Mouse (Mus musculus) MEL (cell line): ENCODE measurements around the gene Masp1. TPM values are rescaled to one million over a fixed set of nuclear protein-coding genes. Genes with fewer than 3 reads are reported as not detected.

Experiments
- DNase-seq: peaks from one replicate; pipeline ENCODE4 v3.0.0; 2011; ENCODE audit warnings: low read depth, low spot score
- H3K27ac ChIP-seq: 2 replicates; pipeline ENCODE4 v1.5.1; 2012; ENCODE audit warnings: low read depth, mild to moderate bottlenecking, control low read depth, low read length, moderate library complexity; ENCODE audit not compliant: control insufficient read depth
- H3K27me3 ChIP-seq, 2 experiments: fragments of 150-350 bp in 1 of 2; sonication (generic) in 1 of 2; 2 replicates each; pipeline ENCODE4 v1.6.1; 2012; ENCODE audit warnings: low read length in 2 of 2, mild to moderate bottlenecking in 2 of 2, improper control_type of control experiment in 1 of 2, moderate library complexity in 1 of 2; ENCODE audit not compliant: insufficient read depth in 2 of 2, control insufficient read depth in 1 of 2
- H3K36me3 ChIP-seq, 2 experiments: 2 replicates each; pipeline ENCODE4 v1.6.1; 2012 to 2014; ENCODE audit warnings: low read length in 2 of 2, improper control_type of control experiment in 1 of 2, inconsistent platforms in 1 of 2, mild to moderate bottlenecking in 1 of 2; ENCODE audit not compliant: insufficient read depth in 2 of 2, control insufficient read depth in 1 of 2
- H3K4me1 ChIP-seq, 2 experiments: fragments of 150-350 bp in 1 of 2; sonication (generic) in 1 of 2; 2 replicates each; pipeline ENCODE4 v1.6.1; 2012; ENCODE audit warnings: low read length in 2 of 2, improper control_type of control experiment in 1 of 2, mild to moderate bottlenecking in 1 of 2; ENCODE audit not compliant: insufficient read depth in 2 of 2, control insufficient read depth in 1 of 2
- H3K4me3 ChIP-seq, 2 experiments: fragments of 150-350 bp in 1 of 2; sonication (generic) in 1 of 2; 2 replicates each; pipeline ENCODE4 v1.5.1; 2012; ENCODE audit warnings: low read depth in 2 of 2, low read length in 2 of 2, mild to moderate bottlenecking in 2 of 2, moderate library complexity in 2 of 2, control low read depth in 1 of 2, improper control_type of control experiment in 1 of 2; ENCODE audit not compliant: control insufficient read depth in 1 of 2, insufficient read depth in 1 of 2
- H3K79me2 ChIP-seq: 2 replicates; pipeline ENCODE4 v1.6.1; 2012; ENCODE audit warnings: mild to moderate bottlenecking, low read length, moderate library complexity; ENCODE audit not compliant: control insufficient read depth, poor library complexity, insufficient read depth
- H3K9ac ChIP-seq: 2 replicates; pipeline ENCODE4 v1.6.1; 2012; ENCODE audit warnings: low read depth, mild to moderate bottlenecking, control low read depth, low read length, moderate library complexity; ENCODE audit not compliant: control insufficient read depth, poor library complexity, severe bottlenecking
- H3K9me3 ChIP-seq: fragments of 150-350 bp; sonication (generic); replicated peaks from 2 replicates; pipeline ENCODE4 v1.6.1; 2012; ENCODE audit warnings: mild to moderate bottlenecking, low read length, improper control_type of control experiment, moderate library complexity; ENCODE audit not compliant: insufficient read depth
- CHD1 ChIP-seq: IDR thresholded peaks from 2 replicates; pipeline ENCODE4 v1.6.1; 2012; ENCODE audit warnings: low read depth, mild to moderate bottlenecking, inconsistent platforms, low read length, improper control_type of control experiment
- E2F4 ChIP-seq: IDR thresholded peaks from 2 replicates; pipeline ENCODE4 v1.6.1; 2011; ENCODE audit warnings: low read depth, low read length, improper control_type of control experiment, borderline replicate concordance
- JUND ChIP-seq: IDR thresholded peaks from 2 replicates; pipeline ENCODE4 v1.6.1; 2011; ENCODE audit warnings: low read depth, mild to moderate bottlenecking, improper control_type of control experiment, low read length
- KAT2A ChIP-seq: conservative IDR thresholded peaks from 2 replicates; pipeline ENCODE4 v1.6.1; 2012; ENCODE audit warnings: low read depth, low read length, improper control_type of control experiment, inconsistent platforms
- MAX ChIP-seq: IDR thresholded peaks from 2 replicates; pipeline ENCODE4 v1.6.1; 2011; ENCODE audit warnings: low read length, improper control_type of control experiment
- MAZ ChIP-seq: IDR thresholded peaks from 2 replicates; pipeline ENCODE4 v1.6.1; 2012; ENCODE audit warnings: low read depth, mild to moderate bottlenecking, inconsistent platforms, low read length, improper control_type of control experiment
- MEF2A ChIP-seq: IDR thresholded peaks from 2 replicates; pipeline ENCODE4 v1.6.1; 2014; ENCODE audit warnings: low read depth, mild to moderate bottlenecking, inconsistent platforms, low read length, improper control_type of control experiment; ENCODE audit not compliant: poor library complexity, insufficient replicate concordance, severe bottlenecking; ENCODE audit errors: extremely low read depth
- MYC ChIP-seq: IDR thresholded peaks from 2 replicates; pipeline ENCODE4 v1.6.1; 2011; ENCODE audit warnings: low read depth, mild to moderate bottlenecking, low read length, improper control_type of control experiment, moderate library complexity
- NELFE ChIP-seq: IDR thresholded peaks from 2 replicates; pipeline ENCODE4 v1.6.1; 2011; ENCODE audit warnings: low read depth, low read length, improper control_type of control experiment
- POLR2A ChIP-seq, 2 experiments: IDR thresholded peaks; 2 replicates each; pipeline ENCODE4 v1.6.1; 2011 to 2012; ENCODE audit warnings: low read length in 2 of 2, mild to moderate bottlenecking in 2 of 2, control low read depth in 1 of 2, improper control_type of control experiment in 1 of 2, low read depth in 1 of 2, moderate library complexity in 1 of 2; ENCODE audit not compliant: control insufficient read depth in 1 of 2, insufficient read depth in 1 of 2, poor library complexity in 1 of 2
- POLR2AphosphoS2 ChIP-seq: IDR thresholded peaks from 2 replicates; pipeline ENCODE4 v1.6.1; 2011; ENCODE audit warnings: low read length, improper control_type of control experiment
- RAD21 ChIP-seq: IDR thresholded peaks from 2 replicates; pipeline ENCODE4 v1.6.1; 2011; ENCODE audit warnings: mild to moderate bottlenecking, low read depth, low read length, improper control_type of control experiment
- RCOR1 ChIP-seq: IDR thresholded peaks from 2 replicates; pipeline ENCODE4 v1.6.1; 2012; ENCODE audit warnings: low read depth, mild to moderate bottlenecking, inconsistent platforms, low read length, improper control_type of control experiment
- SMC3 ChIP-seq: IDR thresholded peaks from 2 replicates; pipeline ENCODE4 v1.6.1; 2011; ENCODE audit warnings: low read depth, low read length, improper control_type of control experiment
- TBP ChIP-seq: IDR thresholded peaks from 2 replicates; pipeline ENCODE4 v1.8.0; 2011; ENCODE audit warnings: low read depth, low read length, improper control_type of control experiment
- TCF12 ChIP-seq: IDR thresholded peaks from 2 replicates; pipeline ENCODE4 v1.6.1; 2014; ENCODE audit warnings: low read depth, mild to moderate bottlenecking, inconsistent platforms, low read length, improper control_type of control experiment, moderate library complexity
- UBTF ChIP-seq: IDR thresholded peaks from 2 replicates; pipeline ENCODE4 v1.6.1; 2012; ENCODE audit warnings: low read depth, mild to moderate bottlenecking, inconsistent platforms, low read length, improper control_type of control experiment, moderate library complexity, borderline replicate concordance; ENCODE audit not compliant: insufficient read depth
- ZC3H11A ChIP-seq: IDR thresholded peaks from 2 replicates; pipeline ENCODE4 v1.6.1; 2012; ENCODE audit warnings: low read depth, mild to moderate bottlenecking, inconsistent platforms, low read length, improper control_type of control experiment
- ZKSCAN1 ChIP-seq: IDR thresholded peaks from 2 replicates; pipeline ENCODE4 v1.6.1; 2012; ENCODE audit warnings: low read depth, mild to moderate bottlenecking, inconsistent platforms, low read length, improper control_type of control experiment, moderate library complexity
- polyA plus RNA-seq, 2 experiments: library from polyadenylated mRNA; stranded (reverse) in 1 of 2; unstranded in 1 of 2; fragments of >175 nt in 1 of 2; fragments of >200 nt in 1 of 2; gene quantifications; 2 replicates each; pipeline versions ENCODE4 v1.2.1 to v1.2.4; 2012; ENCODE audit warnings: low replicate concordance in 2 of 2, low read depth in 1 of 2; ENCODE audit not compliant: insufficient read length in 2 of 2, insufficient read depth in 1 of 2, missing spikeins in 1 of 2
- total RNA-seq: library from RNA; depleted of rRNA; stranded (reverse); fragments of 300-350 nt; gene quantifications from 2 replicates; pipeline ENCODE4 v1.2.3, GENCODE M21; 2012

Gene Masp1
- total and polyA plus RNA-seq, 3 experiments: not detected

- no peaks in the 10 kb centered on the region for H3K36me3 ChIP-seq
- no peak for DNase-seq
- no peaks in the 10 kb centered on the region for H3K4me1 ChIP-seq
- TF ChIP-seq JUND (no peak), NELFE (no peak)
- no peaks in the 10 kb centered on the region for H3K9me3 ChIP-seq
- H3K4me3 ChIP-seq: no peak overlapping the region
- no peak overlapping the region for H3K27ac ChIP-seq
- no peaks in the 10 kb centered on the region for H3K79me2 ChIP-seq
- H3K27me3 ChIP-seq: no peaks in the 10 kb centered on the region
- H3K9ac ChIP-seq: no peak overlapping the region
These were observed 64.1 kb downstream of the Masp1 start for GRCm38 (mm10) chr16:23456534-23456933.

DNA sequence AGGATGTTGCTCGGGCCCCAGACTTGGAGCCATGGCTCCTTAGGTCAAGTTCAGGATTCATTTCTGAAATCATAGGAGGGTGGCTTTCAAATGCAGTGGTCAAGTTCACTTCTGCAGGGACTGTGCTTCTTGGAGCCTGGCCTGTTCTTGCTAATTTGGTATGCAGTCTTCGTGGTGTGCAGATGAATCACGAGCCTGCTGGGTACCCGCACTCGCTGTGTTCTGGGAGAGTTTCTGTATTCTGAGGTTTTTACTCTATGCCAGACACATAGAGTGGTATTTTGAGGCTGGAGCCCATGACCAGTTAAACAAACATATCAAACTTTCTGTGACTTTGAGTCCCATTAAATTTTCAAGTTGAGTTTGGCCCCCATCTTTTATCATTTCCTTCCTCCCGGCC lies 66.2 kb downstream of the Masp1 start:
- H3K36me3 ChIP-seq: no peaks in the 10 kb centered on the region
- H3K4me3 ChIP-seq: no peak overlapping the region
- no peak for TF ChIP-seq POLR2A (IDR thresholded peaks at IDR 0.05; ENCODE audit: control insufficient read depth in 1 of 2, insufficient read depth in 1 of 2, low read depth in 1 of 2, low read length in 2 of 2, poor library complexity in 1 of 2)
- TF ChIP-seq RCOR1: no peak
- no peak for TF ChIP-seq UBTF
- no peak for TF ChIP-seq CHD1
- TF ChIP-seq E2F4: no peak
- TF ChIP-seq SMC3: no peak
- no peak for TF ChIP-seq POLR2AphosphoS2
- TF ChIP-seq ZKSCAN1: no peak
- TF ChIP-seq MAX: no peak
- TF ChIP-seq MEF2A: no peak
- TF ChIP-seq KAT2A: no peak
- TF ChIP-seq TCF12: no peak
- no peak for TF ChIP-seq ZC3H11A
- TF ChIP-seq MYC: no peak
- no peak for TF ChIP-seq TBP
- TF ChIP-seq RAD21: no peak
- no peak for TF ChIP-seq JUND
- no peak for TF ChIP-seq MAZ
- TF ChIP-seq, all 39 proteins: peak for 0
- no peaks in the 10 kb centered on the region for H3K79me2 ChIP-seq
- H3K27ac ChIP-seq: no peak overlapping the region
- no peaks in the 10 kb centered on the region for H3K4me1 ChIP-seq
- H3K27me3 ChIP-seq: no peaks in the 10 kb centered on the region
- no peak for DNase-seq
- H3K9ac ChIP-seq: no peak overlapping the region
- no peaks in the 10 kb centered on the region for H3K9me3 ChIP-seq
